Mouse (Mus musculus) neural tube, embryonic 13.5 days (tissue): ENCODE measurements at regions not wholly inside any gene's neighbourhood (a gene's known extent, or its start where the extent isn't known, plus 50 kb on each side); places are given as distances from the start of the nearest gene placed in this dataset.

ENCODE experiments used
- ATAC-seq: fragments of 200-750 bp; cut with Nextera tagmentation; 2 replicates; pipeline ENCODE4 v1.8.0; 2017; ENCODE audit warnings: low read depth, mild to moderate bottlenecking, moderate TSS enrichment, moderate library complexity
- H3K27ac ChIP-seq: fragments of 300-500 bp; sonication (generic); replicated peaks from 2 replicates; pipeline ENCODE4 v1.5.1; 2015; ENCODE audit warnings: moderate library complexity, mild to moderate bottlenecking, inconsistent platforms
- H3K27me3 ChIP-seq: fragments of 300-500 bp; sonication (generic); 2 replicates; pipeline ENCODE4 v1.6.1; 2015; ENCODE audit warnings: mild to moderate bottlenecking, inconsistent platforms
- H3K36me3 ChIP-seq: fragments of 300-500 bp; sonication (generic); 2 replicates; pipeline ENCODE4 v1.6.1; 2015; ENCODE audit warnings: mild to moderate bottlenecking, inconsistent platforms
- H3K4me1 ChIP-seq: fragments of 300-500 bp; sonication (generic); replicated peaks from 2 replicates; pipeline ENCODE4 v1.6.1; 2015; ENCODE audit warnings: inconsistent platforms
- H3K4me2 ChIP-seq: fragments of 300-500 bp; sonication (generic); 2 replicates; pipeline ENCODE4 v1.6.1; 2015; ENCODE audit warnings: inconsistent platforms, mild to moderate bottlenecking, moderate library complexity
- H3K4me3 ChIP-seq: fragments of 300-500 bp; sonication (generic); 2 replicates; pipeline ENCODE4 v1.5.1; 2015; ENCODE audit warnings: mild to moderate bottlenecking, inconsistent platforms
- H3K9ac ChIP-seq: fragments of 300-500 bp; sonication (generic); 2 replicates; pipeline ENCODE4 v1.6.1; 2015; ENCODE audit warnings: moderate library complexity, mild to moderate bottlenecking, inconsistent platforms
- H3K9me3 ChIP-seq: fragments of 300-500 bp; sonication (generic); 2 replicates; pipeline ENCODE4 v1.6.1; 2016; ENCODE audit warnings: inconsistent platforms
- WGBS: fragments of 180-500 bp; shearing (Covaris S2); methylation state at CpG from one replicate; pipeline ENCODE4 v1.1.7; 2015; 5-methylcytosine and 5-hydroxymethylcytosine counted together

DNA sequence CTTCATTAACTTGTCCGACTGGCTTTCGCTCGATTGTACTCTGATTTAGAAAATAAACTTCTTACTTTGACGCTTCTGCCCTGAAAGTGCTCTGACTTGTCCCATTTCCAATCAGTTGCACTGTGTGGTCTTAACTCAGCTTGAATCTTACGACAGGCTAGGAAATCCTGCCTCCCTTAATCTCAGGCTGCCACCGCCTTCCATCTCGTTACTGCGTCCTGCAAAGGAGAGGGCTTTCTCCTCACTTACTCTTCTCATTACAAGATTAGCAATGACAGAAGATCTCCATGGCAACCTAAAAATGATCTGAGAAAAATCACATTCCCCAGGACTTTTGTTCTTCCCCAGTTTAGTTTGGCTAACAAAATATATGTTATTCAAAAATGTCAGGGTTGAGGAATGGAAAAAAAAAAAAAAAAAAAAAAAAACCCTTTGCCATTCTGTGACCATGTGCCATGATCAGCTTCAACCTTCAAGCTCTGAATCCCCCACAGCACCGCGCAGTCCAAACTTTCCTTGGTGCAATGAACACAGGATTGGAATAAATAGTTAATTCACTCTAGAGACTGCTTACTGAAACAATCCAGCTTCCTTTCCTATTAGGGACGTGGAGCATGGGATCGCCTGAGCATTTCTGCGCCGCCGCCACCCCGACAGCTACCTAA, 494.1 kb downstream of the Lmo4 start:
- Histone ChIP-seq H3K27me3 (no peaks in the 10 kb centered on the region), H3K4me2 (no peak overlapping the region), H3K9me3 (no peaks in the 10 kb centered on the region), H3K4me1 (no peaks in the 10 kb centered on the region), H3K36me3 (no peaks in the 10 kb centered on the region), H3K4me3 (no peak overlapping the region), H3K27ac (no peak overlapping the region), H3K9ac (no peak overlapping the region)
- WGBS, result 71% methylated on average over 16 of the region's 16 CpGs
- ATAC-seq, result no peak

DNA sequence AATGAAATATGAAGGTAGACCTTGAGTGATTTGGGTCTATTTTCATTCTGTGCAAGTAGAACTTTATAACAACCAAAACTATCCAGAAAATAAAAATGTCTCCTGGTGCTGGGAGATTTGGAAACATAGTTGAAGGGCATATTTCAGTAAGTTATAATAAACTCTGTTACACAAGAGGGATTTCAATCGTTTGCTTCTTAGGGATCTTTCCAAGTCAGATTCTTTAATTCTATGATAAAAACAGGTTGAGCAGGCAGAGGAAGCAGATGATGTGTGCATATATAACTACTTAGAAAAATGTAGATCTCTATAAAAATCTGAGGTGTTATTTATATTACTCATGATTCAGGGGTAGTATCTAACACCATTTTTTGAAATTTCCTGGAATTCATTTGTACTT, 498.3 kb downstream of the Lmo4 start:
- Histone ChIP-seq H3K27ac (no peak overlapping the region), H3K9ac (no peak overlapping the region), H3K4me1 (no peaks in the 10 kb centered on the region), H3K4me3 (no peak overlapping the region), H3K27me3 (no peaks in the 10 kb centered on the region), H3K9me3 (no peaks in the 10 kb centered on the region), H3K36me3 (no peaks in the 10 kb centered on the region), H3K4me2 (no peak overlapping the region)
- no peak for ATAC-seq
- WGBS, result 91% methylated on average over 1 of the region's 1 CpGs

DNA sequence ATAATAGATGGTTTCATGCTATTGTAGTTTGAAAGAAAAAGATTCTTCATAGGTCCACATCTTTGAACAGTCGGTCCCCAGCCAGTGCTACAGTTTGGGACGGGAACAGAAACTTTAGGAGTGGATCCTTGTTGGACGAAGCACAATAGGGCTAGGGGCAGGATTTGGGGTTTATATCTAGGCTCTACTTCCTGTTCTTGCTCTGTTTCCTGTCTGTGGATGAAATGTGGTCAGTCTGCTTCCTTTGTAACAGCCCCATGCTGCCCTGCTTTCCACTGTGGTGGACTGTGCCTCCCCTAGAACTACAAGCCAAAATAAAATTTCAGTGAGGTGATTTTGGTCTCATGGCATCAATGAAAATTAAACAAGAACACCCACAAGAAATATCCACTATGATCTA, 510.2 kb downstream of the Lmo4 start:
- Histone ChIP-seq H3K9ac (no peak overlapping the region), H3K27ac (no peak overlapping the region), H3K4me3 (no peak overlapping the region), H3K4me1 (no peaks in the 10 kb centered on the region), H3K4me2 (no peak overlapping the region), H3K9me3 (no peaks in the 10 kb centered on the region), H3K27me3 (no peaks in the 10 kb centered on the region), H3K36me3 (no peaks in the 10 kb centered on the region)
- WGBS, result 94% methylated on average over 3 of the region's 3 CpGs
- ATAC-seq, result no peak

DNA sequence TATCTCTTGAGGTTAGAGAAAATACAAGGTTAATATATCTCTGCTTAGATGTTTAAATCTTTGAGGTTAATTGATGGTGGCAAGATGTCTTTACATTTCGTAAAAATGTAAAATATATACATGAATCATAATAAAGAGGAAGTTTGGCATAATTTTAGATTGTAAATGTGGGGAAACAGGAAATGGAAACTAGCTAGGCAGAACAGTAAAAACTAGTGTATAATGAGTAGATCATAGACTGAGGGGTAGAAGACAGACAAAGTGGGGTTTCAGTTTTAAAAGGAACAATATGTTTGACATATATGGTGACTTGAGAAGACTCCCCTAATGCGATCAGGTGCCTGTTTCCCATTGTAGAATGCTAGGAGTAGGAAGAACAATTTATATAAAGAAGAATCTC, 519.3 kb downstream of the Lmo4 start:
- no peak overlapping the region for H3K27ac ChIP-seq
- H3K4me1 ChIP-seq, result no peaks in the 10 kb centered on the region
- ATAC-seq, result no peak
- H3K9me3 ChIP-seq, result no peaks in the 10 kb centered on the region
- WGBS, result 89% methylated on average over 2 of the region's 2 CpGs
- no peak overlapping the region for H3K4me2 ChIP-seq
- no peaks in the 10 kb centered on the region for H3K27me3 ChIP-seq
- H3K9ac ChIP-seq, result no peak overlapping the region
- no peaks in the 10 kb centered on the region for H3K36me3 ChIP-seq
- no peak overlapping the region for H3K4me3 ChIP-seq

DNA sequence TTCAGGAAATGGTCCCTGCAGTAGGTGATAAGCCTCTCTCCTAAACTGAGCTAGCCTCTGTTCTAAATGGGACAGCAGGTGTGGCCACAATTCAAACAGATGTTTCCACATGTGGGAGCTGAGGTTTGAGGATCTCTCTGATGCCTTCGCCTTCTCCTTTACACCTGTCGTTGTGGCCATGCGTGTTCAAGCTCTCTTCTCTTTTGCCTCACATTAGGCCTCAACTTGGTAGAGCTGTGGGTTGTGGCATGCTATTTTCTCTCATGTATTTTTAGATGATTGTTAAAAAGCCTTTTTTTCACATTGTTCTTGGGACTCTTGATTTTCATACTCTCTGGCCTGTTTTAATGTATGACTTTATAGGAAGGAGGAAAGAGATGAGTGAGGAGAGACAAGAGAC, 526.8 kb downstream of the Lmo4 start:
- H3K36me3 ChIP-seq, result no peaks in the 10 kb centered on the region
- no peak overlapping the region for H3K4me3 ChIP-seq
- 95% methylated on average over 3 of the region's 3 CpGs for WGBS
- H3K27me3 ChIP-seq, result no peaks in the 10 kb centered on the region
- no peak overlapping the region for H3K27ac ChIP-seq
- no peaks in the 10 kb centered on the region for H3K4me1 ChIP-seq
- H3K4me2 ChIP-seq, result no peak overlapping the region
- H3K9me3 ChIP-seq, result no peaks in the 10 kb centered on the region
- no peak for ATAC-seq
- no peak overlapping the region for H3K9ac ChIP-seq

DNA sequence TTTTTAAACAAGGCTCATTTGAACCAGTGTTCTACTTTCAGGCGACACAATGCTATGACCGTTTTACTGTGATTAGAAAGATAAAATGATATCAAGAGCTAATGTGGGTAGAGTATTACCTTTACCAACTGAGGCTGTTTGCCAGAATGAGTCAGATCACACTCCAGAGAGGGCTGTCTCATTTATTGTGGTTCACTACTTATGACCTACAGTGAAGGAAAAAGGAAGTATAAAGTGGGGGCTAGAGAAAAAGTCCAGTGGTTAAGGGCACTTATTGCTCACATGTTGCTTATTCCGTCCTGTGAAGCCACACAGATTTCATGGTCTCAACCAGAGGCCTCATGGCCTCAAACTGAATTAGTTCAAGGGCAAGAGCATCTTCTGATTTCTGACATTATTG, 530.2 kb downstream of the Lmo4 start:
- Histone ChIP-seq H3K4me3 (no peak overlapping the region), H3K27me3 (no peaks in the 10 kb centered on the region), H3K4me2 (no peak overlapping the region), H3K9ac (no peak overlapping the region), H3K4me1 (0 out of 2 replicates have a peak, but pooled peaks cover 4% of the 10 kb centered on the region), H3K36me3 (no peaks in the 10 kb centered on the region), H3K9me3 (no peaks in the 10 kb centered on the region), H3K27ac (no peak overlapping the region)
- no peak for ATAC-seq
- 95% methylated on average over 3 of the region's 3 CpGs for WGBS

DNA sequence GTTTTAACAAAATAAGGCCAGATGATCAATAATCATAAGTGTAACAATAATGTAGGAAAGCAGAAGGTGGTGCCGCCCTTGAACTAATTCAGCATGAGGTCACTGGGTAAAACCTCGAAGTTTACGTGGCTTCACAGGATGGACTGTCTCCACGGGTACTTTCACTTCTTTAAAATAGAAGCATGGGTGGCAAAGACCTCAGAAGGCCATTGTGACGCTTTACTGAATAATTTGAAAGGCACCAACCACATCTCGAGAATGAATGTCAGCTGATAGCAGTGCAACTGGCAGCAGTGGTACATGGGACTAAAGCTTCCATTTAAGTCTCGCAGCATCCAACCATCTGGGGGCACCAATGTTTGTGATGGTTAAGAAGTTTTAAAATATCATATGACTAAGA, 530.6 kb downstream of the Lmo4 start:
- no peak for ATAC-seq
- 0 out of 2 replicates have a peak, but pooled peaks cover 4% of the 10 kb centered on the region for H3K4me1 ChIP-seq
- no peak overlapping the region for H3K27ac ChIP-seq
- H3K9ac ChIP-seq, result no peak overlapping the region
- no peaks in the 10 kb centered on the region for H3K36me3 ChIP-seq
- H3K4me2 ChIP-seq, result no peak overlapping the region
- H3K4me3 ChIP-seq, result no peak overlapping the region
- no peaks in the 10 kb centered on the region for H3K9me3 ChIP-seq
- WGBS, result 89% methylated on average over 7 of the region's 7 CpGs
- H3K27me3 ChIP-seq, result no peaks in the 10 kb centered on the region

DNA sequence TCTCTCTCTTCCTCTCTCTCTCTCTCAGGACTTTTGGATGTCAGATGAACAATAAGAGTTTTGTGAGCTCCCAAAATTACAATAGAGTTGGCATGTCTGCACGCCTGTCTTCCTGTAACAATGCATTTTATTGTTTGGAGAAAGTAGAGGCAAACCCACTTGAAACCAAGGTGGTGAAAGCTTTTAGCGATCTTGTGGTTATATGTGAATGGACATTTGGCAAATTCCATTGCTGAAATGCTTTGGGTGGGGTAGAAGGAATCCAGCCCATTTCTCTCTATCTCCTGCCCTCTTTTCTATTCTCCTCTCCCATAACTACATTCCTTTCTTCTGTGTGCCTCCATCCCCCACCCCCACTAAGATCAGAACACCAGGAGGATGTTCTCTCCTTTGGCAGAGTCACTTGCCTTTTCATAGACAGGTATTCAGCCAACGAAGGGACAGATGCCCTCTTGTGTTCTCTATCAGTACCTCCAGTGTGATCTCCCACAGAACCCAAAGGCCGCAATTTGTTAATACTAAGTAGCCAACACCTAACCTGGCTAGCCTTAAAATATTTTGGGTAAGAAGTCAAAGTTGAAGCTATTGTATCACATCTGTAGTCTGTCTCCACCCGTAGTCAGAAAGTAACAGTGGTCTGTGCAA, 542.9 kb downstream of the Lmo4 start:
- 90% methylated on average over 5 of the region's 5 CpGs for WGBS
- no peak overlapping the region for H3K4me3 ChIP-seq

DNA sequence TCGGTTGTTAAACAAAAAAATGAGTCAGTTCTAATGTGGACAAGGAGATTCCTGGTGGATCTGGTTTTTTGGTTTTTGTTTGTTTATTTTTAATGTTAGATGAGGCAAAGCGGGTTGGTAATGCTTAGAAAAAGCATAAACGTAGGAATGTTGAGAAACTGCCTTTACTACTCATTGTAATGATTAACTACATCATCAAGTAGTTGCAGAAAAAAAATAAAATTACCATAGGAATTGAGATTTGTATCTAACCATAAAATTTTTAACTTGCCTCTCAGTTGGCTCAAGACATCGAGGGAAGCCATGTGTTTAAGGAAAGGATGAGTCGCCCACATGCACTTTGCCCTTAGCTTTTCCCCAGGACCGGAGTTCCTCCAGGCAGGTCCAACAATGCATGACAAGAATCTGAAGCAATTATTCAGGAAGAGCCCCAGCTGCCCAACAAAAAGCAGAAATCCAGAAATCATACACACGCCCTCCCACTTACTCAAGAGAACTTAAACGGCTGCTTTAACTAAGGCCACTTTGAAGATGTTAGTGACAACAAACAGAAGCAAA, 545.5 kb downstream of the Lmo4 start:
- Histone ChIP-seq H3K4me3 (no peak overlapping the region), H3K36me3 (no peaks in the 10 kb centered on the region), H3K4me2 (no peak overlapping the region), H3K27ac (no peak overlapping the region), H3K9ac (no peak overlapping the region), H3K9me3 (no peaks in the 10 kb centered on the region), H3K4me1 (no peaks in the 10 kb centered on the region), H3K27me3 (no peaks in the 10 kb centered on the region)
- no peak for ATAC-seq
- 82% methylated on average over 8 of the region's 8 CpGs for WGBS

More for the DNA sequence above, 542.9 kb downstream of the Lmo4 start:
- no peak overlapping the region for H3K9ac ChIP-seq
- no peak overlapping the region for H3K4me2 ChIP-seq
- H3K4me1 ChIP-seq, result no peaks in the 10 kb centered on the region
- no peak for ATAC-seq
- no peaks in the 10 kb centered on the region for H3K9me3 ChIP-seq
- no peaks in the 10 kb centered on the region for H3K27me3 ChIP-seq
- H3K36me3 ChIP-seq, result no peaks in the 10 kb centered on the region
- no peak overlapping the region for H3K27ac ChIP-seq

DNA sequence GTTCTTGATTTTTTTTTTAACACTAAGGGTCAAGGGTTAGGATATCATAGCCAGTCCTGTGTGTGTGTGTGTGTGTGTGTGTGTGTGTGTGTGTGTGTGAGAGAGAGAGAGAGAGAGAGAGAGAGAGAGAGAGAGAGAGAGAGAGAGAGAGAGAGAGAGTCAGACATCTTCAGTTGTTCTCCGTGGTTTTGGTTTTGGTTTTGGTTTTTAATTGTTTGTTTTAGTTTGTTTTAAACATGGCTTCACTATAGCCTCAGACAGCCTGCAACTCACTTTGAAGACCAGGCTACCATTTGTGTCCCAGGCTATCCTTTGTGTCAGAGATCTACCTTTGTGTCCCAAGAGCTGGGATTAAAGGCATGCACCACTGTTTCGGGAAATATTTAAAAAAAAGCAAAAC, 557.8 kb downstream of the Lmo4 start:
- no peaks in the 10 kb centered on the region for H3K27me3 ChIP-seq
- no peak overlapping the region for H3K4me3 ChIP-seq
- H3K27ac ChIP-seq, result no peak overlapping the region
- no peaks in the 10 kb centered on the region for H3K36me3 ChIP-seq
- no peak overlapping the region for H3K4me2 ChIP-seq
- no peaks in the 10 kb centered on the region for H3K4me1 ChIP-seq
- ATAC-seq, result no peak
- no peak overlapping the region for H3K9ac ChIP-seq
- WGBS, result 87% methylated on average over 2 of the region's 2 CpGs
- no peaks in the 10 kb centered on the region for H3K9me3 ChIP-seq

DNA sequence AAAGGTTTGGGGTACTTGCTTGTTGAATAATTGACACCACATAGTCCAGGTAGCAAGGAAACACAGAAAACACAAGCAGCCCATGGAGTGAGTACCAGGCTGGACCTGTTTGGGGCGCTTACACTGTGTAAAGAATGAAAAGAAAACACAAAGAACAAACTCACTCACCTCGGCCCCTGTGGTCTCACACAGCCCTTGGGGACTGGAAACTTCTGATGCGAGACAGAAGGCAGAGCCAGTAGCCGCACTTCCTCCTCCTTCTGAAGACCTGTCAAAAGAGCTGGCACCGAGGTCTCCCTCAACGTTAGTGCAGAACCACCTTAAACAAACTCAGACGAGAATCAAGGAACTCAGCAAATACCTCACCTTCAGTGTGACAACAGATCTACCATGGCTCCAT, 558.2 kb downstream of the Lmo4 start:
- no peak overlapping the region for H3K27ac ChIP-seq
- H3K4me1 ChIP-seq, result no peaks in the 10 kb centered on the region
- H3K27me3 ChIP-seq, result no peaks in the 10 kb centered on the region
- H3K9me3 ChIP-seq, result no peaks in the 10 kb centered on the region
- H3K4me3 ChIP-seq, result no peak overlapping the region
- 79% methylated on average over 7 of the region's 7 CpGs for WGBS
- no peak for ATAC-seq
- no peak overlapping the region for H3K4me2 ChIP-seq
- no peaks in the 10 kb centered on the region for H3K36me3 ChIP-seq
- H3K9ac ChIP-seq, result no peak overlapping the region

DNA sequence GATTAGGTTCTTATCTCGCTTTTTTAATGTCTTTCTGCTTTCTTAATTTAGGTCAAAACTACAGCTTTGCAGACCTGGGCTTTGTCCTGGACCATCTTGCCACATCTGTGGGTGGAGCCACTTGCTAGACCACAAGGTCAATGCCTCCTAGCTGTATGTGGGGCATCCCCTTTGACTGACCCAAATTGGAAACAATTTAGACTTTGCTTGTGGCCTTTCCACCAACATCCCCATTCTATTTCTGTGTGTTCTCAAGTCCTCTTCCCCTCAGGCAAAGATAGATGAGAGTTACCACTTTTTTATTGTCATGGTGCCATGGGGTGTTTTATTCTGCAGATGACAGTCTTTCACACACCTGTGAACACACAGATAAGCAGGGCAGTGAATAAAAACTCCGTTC, 572.0 kb downstream of the Lmo4 start:
- WGBS, result 78% methylated on average over 2 of the region's 2 CpGs
- no peak overlapping the region for H3K4me2 ChIP-seq
- H3K36me3 ChIP-seq, result no peaks in the 10 kb centered on the region
- ATAC-seq, result no peak
- H3K9ac ChIP-seq, result no peak overlapping the region
- H3K27me3 ChIP-seq, result no peaks in the 10 kb centered on the region
- H3K4me1 ChIP-seq, result no peaks in the 10 kb centered on the region
- H3K9me3 ChIP-seq, result no peaks in the 10 kb centered on the region
- no peak overlapping the region for H3K27ac ChIP-seq
- H3K4me3 ChIP-seq, result no peak overlapping the region

DNA sequence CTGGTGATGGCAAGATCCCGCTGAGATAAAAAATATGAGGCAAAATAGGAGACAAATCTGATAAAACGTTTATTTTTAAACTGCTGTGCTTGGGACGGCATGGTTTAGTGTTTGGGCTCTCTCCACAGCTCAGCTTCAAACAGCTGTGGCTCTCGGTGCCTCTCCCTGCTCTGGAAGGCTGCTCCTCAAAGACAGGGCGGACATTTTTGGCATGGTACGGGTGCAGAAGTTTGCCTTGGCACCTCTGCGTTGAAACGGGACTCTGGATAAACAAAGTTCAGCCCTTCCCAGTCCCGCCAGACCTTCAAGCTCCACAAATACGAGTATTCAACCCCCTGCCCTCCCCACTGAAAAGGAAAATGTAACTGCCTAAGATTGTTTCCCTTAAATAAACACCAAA, 573.8 kb downstream of the Lmo4 start:
- Histone ChIP-seq H3K4me3 (no peak overlapping the region), H3K4me1 (no peaks in the 10 kb centered on the region), H3K4me2 (no peak overlapping the region), H3K27me3 (no peaks in the 10 kb centered on the region), H3K27ac (no peak overlapping the region), H3K9ac (no peak overlapping the region), H3K36me3 (no peaks in the 10 kb centered on the region), H3K9me3 (no peaks in the 10 kb centered on the region)
- WGBS, result 61% methylated on average over 10 of the region's 10 CpGs
- ATAC-seq, result no peak
